Mouse (Mus musculus): Measurements from ENCODE around the gene Tgfb1i1.

Tgfb1i1 gene

GRCm38 (mm10) chr7:128284047-128284446 lies 37.4 kb downstream of the Tgfb1i1 start:
- DNase-seq (ENCODE audit: extremely low spot score, low read depth, low spot score), result no peak

GRCm38 (mm10) chr7:128285060-128285459 lies 38.4 kb downstream of the Tgfb1i1 start:
- DNase-seq (ENCODE audit: extremely low spot score, low read depth, low spot score), result no peak

- no peak for DNase-seq (ENCODE audit: extremely low spot score, low read depth, low spot score)
Observed at GRCm38 (mm10) chr7:128288923-128289544, 42.4 kb downstream of the Tgfb1i1 start.

GRCm38 (mm10) chr7:128294785-128295184 lies 48.2 kb downstream of the Tgfb1i1 start:
- no peak for DNase-seq (ENCODE audit: extremely low spot score, low read depth, low spot score)

GRCm38 (mm10) chr7:128296514-128296913 lies 49.9 kb downstream of the Tgfb1i1 start:
- DNase-seq (ENCODE audit: extremely low spot score, low read depth, low spot score), result no peak

- no peak for DNase-seq (ENCODE audit: extremely low spot score, low read depth, low spot score)
Observed at GRCm38 (mm10) chr7:128297291-128297616, 50.6 kb downstream of the Tgfb1i1 start.

- DNase-seq (ENCODE audit: extremely low spot score, low read depth, low spot score), result no peak
Observed at GRCm38 (mm10) chr7:128297617-128298480, 51.2 kb downstream of the Tgfb1i1 start, which contains the start of gene BC017158. Gene BC017158, minus strand, starts transcription at chr7:128298170.

- DNase-seq (ENCODE audit: extremely low spot score, low read depth, low spot score), result no peak
Observed at GRCm38 (mm10) chr7:128298481-128299342, 52.1 kb downstream of the Tgfb1i1 start.

- no peak for DNase-seq (ENCODE audit: extremely low spot score, low read depth, low spot score)
Observed at GRCm38 (mm10) chr7:128300952-128301351, 54.3 kb downstream of the Tgfb1i1 start.

GRCm38 (mm10) chr7:128302151-128302550 lies 55.5 kb downstream of the Tgfb1i1 start:
- DNase-seq (ENCODE audit: extremely low spot score, low read depth, low spot score), result no peak

GRCm38 (mm10) chr7:128304198-128304597 lies 57.6 kb downstream of the Tgfb1i1 start:
- no peak for DNase-seq (ENCODE audit: extremely low spot score, low read depth, low spot score)

- DNase-seq (ENCODE audit: extremely low spot score, low read depth, low spot score), result no peak
Observed at GRCm38 (mm10) chr7:128304907-128305306, 58.3 kb downstream of the Tgfb1i1 start.

All from hindlimb bud, embryonic 11.5 days (tissue).